Mouse (Mus musculus) skeletal muscle tissue, adult 2 months (tissue): ENCODE results near the gene Lrrk1.

Experiments used
- DNase-seq: peaks from one replicate; pipeline ENCODE4 v3.0.0-alpha.2; 2012; ENCODE audit warnings: low read depth, low spot score

The Lrrk1 gene

DNA sequence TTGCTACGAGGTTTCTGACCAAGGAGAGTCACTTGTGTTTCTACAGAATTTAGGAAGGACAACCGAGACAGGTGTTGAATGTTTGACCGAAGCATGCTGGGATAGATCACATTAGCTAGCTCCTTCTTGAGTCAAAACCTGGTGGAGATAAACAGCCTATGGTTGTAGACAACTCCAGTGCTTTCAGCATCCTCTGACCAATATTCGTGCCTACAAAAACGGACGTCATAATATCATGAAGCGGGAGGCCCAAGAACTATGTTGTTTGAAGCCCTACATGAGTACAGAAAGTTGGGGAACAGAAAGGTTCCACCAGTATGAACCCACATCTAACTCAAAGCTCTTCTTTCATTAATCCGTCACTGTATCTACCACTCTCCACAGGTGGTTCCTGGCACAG is 3.3 kb downstream of the Lrrk1 start:
- no peak for DNase-seq

DNA sequence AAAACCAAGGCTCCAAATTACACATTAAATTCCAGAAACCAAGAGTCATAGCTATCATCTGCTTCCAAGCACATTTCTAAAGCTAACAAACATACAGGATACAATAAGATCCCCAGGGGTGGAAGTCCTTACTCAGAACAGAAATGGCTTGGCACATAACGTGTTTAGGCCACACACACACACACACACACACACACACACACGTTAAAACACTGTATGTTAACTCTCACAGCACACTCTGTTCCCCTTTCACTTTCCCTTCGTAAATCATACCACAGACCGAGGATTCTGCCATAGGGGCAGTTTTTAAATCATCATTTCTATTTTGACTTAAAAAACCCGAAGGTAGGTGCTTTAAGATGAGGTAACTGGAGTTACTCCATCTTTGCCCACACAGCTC is 3.9 kb downstream of the Lrrk1 start:
- DNase-seq = no peak

DNA sequence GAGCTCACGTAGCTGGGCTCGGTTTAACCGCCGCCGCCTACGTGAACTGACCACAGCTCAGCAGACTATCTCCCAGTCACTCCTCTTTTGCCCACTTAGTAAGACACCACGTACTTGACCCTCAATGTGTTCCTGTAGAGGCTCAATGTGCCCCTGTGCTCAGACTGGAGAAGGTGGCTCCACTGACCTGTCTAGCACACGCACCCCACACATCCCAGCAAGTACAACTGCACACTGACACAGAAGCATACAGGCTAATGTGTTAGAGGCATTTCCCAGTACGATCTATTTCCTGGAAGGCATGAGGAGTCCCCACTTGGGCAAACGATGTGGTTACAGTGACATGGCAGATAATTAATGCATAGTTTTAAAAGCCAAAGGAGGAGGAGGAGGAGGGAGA is 11.6 kb downstream of the Lrrk1 start:
- DNase-seq = no peak

DNA sequence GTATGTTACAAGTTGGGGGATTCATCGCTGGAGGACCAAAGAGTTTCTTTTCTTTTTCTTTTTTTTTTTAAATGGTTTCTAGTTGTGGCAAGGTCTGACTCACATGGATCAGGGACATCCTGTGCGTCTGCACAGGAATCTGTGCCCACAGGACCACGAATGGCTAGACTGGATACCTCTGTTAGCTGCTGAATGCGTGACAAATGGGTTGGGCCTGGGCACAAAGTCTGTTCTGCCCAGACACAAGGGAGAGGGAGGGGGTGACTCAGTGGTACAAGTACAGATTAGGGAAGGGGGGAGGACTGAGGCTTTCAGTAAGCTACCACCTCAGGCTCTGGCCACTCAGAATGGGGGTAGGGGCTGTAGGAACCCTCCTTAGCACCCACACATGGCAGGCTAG is 12.4 kb downstream of the Lrrk1 start:
- DNase-seq = no peak

DNA sequence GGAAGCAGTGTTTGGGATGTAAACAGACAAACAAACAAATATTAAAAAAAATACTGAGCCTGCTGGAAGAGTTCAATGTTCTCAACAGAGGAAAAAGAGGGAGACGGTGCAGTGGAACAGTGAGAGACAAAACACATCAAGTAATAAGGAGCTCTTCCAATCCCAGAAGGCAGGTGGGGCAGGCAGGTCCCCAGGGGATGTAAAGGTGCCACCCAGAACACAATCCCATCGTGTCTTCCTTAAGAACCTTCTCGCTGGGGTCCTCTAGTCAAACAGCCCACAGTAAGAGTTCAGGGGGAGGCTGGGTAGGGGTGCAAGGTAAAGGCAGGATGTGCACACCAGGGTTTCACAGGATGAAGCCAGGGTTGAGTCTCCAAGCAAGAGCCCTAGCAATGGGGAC is 14.8 kb downstream of the Lrrk1 start:
- no peak for DNase-seq

DNA sequence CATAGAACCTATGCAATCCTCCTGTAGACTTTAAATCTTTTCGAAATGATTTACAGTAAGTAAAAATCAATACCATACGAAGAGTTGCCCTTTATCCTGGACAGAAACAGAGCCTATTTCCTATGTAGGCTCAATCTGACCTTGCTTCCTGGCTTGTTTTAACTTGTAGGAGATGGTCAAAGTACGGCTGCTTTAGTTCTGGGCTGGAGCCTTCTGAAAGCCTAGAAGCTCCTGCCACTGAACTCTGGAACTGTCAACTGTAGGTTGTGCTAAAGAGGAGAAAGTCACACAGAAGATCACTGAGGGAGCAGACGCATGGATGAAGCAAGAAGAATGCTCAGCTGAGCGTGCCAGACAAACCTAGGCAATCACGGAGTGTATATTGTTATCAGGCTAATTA is 17.2 kb downstream of the Lrrk1 start:
- no peak for DNase-seq

DNA sequence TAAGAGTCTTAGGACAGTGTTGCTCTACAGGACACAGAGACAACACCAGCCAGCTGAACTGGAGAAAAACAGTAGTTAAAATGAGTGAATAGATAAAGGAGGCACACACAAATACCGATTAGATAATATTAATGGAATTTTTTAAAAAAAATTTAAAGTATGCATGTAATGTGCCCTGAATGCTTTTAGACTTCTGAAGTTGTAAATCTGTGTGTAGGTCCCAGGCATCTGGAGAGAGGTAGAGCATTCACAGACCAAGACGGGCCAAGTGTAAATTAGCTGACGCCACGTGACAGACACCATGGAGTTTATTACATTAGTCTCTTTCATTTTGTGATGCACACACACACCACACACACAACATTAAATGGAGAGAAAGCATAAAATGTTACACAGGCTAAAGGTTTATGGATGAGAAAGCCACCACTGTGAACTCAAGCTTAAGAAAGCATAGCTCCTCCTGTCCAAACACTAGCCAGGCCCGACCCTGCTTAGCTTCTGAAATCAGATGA is 18.2 kb downstream of the Lrrk1 start:
- DNase-seq = no peak

DNA sequence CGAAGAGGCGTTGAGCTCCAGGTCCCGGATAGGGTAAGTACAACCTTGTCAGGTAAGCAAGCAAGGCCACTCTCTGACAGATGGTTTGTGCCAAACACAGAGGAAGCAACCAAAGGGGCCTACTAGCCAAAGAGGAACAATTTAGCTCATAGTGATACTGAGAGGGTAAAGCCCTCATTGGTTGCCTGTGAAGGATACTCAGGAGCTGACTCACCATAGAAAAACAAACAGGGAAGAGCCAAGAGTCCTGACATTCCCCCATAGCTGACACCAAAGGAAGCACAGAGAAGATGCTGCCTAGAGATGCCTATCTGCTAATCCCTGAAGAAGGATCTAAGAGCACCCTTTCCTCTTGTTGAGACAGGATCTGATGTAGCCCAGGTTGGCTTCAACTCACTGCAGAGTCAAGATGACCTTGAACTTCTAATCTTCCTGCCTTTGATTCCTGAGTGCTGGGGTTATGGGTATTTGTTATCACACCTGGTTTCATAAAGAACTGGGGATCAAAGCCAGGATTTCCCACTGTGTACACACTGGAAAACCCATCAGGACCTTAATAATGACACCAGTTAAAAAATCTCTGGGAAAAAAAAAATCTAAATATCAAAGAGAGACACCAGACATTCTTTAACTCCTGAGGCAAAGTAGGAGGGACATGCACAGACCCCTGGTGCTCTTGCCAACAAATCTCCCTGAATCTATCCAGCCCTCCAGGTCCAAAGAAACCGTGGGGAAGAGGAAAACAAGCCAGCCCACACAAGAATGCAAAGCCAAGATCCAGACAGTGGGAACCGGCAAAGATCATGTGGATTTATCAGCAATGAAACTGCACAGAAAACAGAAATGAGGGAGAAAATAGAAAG is 18.8 kb downstream of the Lrrk1 start:
- DNase-seq = peak; percentile 45

DNA sequence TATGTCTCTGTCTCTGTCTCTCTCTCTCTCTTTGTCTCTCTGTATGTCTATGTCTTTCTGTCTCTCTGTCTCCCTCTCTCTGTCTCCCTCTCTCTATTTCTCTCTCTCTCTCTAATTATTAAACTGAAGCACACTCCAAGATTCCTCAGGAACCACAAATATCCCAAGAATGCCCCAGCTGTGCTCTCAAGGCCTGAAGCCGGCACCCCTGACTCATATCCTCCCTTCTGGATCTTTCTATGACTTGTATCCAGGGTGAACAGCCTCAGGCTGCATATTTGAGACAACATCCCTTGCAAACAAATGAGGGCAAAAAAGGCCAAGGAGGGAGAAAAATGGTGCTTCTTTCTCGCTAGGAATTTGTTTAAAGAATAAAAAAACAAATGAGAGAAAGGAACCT is 22.2 kb downstream of the Lrrk1 start, which contains the start of gene Gm10974:
Gene Gm10974, plus strand, starts transcription at position 2 of the 400 bp plus-strand sequence.
- DNase-seq = peak; percentile 66

DNA sequence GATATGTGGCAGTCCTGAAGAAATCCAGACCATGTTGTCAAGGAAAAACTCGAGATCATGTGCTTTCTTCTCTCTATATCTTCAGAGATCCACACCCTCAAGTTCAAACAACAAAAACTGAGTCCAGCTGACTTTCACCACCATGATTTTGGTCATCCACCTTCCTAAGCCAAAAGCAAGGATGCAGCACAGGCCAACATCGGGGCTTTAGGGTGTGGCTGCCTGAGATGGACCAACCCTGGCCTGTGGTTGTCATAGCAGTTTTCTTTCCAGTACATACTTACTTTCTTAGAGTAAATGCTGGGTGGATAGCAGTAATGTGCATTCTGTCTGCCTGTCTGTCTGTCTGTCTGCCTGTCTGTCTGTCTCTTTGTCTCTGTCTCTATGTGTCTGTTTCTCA is 22.7 kb downstream of the Lrrk1 start:
- DNase-seq = peak; percentile 41

DNA sequence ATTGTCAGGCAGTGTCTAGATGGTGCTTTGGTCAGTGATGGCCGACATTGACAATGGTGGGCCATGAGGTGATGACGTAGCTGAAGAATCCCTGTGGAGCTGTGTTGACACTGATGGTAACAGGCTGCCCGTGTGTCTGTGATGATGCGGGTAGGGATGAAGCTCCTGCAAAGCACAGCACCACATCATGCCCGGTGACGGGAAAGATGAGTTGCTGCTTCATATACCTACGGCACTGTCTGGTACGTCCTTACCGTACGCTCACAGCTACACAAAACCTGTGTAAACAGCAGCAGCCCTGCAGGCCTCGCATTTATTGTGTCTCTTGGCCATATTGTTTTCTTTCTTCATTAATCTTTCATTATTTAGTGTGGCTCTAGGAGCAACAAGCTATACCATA is 23.7 kb downstream of the Lrrk1 start:
- no peak for DNase-seq

DNA sequence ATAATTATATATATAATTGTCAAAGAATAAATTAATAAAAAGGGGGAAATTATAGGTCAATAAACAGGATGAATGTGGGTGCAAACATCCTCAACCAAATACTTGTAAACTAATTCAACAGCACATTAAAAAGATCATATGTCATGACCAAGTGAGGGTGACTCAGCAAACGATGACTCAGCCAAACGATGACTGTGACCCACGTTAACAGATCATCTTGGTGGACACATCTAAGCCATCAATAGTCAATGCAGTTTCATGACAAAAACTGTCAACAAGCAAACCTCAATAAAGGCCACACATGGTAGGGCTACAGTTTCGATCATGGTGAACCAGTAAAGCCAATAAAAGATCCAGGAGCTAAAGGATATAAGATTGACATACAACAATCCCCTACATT is 29.1 kb downstream of the Lrrk1 start:
- no peak for DNase-seq

DNA sequence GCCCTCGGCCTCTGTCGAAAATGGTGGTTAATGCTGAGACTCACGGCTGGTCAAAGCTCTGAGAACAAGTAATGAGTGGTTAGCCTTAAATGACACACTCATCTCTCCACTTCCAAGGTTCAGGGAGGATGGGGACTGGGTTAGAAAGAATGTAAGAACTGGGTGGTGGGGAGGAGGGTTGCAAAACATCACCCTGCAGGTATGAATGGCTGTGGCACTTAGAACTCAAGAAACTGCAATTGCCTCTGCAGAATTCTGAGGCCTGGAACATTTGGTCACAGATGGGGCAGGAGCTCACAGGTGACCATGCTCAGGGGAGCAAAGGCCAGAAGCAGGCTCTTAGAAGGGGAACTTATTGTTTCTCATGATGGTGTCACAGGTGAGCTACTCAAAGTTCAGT is 29.7 kb downstream of the Lrrk1 start:
- DNase-seq = no peak

DNA sequence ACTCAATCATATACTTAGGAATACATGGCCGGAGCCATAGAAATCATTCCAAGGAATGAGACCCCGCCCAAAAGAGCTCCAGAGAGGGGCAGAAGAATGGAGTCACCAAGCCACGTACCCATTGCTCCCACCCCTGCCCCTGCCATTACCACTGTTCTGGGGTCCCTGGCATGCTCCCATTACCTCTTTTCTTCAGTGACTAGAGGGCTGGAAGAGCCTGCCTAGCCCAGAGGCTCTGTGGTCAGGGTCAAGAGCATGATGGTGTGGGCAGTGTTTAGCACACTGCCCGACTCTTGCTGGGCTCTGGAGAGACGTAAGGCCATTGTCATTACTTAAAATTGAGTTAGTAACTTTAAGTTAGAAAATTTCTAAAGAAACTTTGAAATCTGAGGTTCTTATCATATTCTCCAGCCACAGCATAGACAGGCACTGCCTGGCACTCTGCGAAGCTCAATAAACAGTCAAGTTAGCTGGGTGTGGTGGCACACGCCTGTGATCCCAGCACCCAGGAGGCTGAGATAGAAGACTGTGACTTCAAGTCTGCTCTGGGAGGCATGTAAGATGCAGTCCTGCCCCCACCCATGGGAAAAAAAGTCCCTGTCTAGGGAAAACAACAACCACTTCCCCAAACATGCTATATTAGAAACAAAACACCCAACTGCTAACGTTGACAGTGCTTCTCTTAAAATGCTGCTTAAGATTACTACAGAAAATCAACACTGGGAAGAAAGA is 32.2 kb downstream of the Lrrk1 start:
- DNase-seq = no peak

DNA sequence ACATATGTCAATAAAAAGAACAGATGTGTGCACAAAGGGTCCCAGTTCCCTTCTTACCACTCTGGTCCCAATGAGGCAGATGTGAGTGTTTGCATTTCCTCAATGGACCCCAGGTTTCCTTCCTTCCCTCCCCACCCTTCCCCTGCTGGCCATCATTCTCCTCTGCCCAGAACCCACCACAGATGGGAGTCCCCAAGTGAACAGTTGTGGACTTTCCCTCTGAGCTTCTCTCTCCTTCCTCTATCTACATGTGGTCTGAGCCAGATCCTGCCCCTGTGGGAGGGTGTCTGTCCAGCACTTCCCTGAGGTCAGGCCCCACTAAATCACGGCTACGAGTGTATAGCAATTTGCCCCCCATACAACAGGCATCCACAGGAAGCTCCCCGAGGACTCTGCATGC is 33.2 kb downstream of the Lrrk1 start:
- DNase-seq = no peak

DNA sequence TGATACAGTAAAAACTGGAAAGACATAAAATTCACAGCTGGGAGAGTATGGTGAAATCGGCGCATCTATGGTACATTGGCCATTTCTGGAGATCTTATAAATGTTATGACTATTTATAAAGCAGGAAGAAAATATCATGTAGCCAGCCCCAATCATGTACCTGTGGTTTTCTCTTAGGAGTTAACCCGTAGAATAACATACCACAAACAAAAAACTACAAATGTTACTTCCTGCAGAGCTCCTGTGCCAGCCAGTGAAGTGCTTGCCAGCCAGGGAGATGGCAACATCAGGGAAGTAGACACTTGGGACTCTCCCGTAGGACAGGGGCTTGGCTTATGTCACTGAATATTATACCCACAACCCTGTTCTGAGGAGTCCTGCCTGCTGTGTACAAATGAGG is 37.1 kb downstream of the Lrrk1 start:
- no peak for DNase-seq

DNA sequence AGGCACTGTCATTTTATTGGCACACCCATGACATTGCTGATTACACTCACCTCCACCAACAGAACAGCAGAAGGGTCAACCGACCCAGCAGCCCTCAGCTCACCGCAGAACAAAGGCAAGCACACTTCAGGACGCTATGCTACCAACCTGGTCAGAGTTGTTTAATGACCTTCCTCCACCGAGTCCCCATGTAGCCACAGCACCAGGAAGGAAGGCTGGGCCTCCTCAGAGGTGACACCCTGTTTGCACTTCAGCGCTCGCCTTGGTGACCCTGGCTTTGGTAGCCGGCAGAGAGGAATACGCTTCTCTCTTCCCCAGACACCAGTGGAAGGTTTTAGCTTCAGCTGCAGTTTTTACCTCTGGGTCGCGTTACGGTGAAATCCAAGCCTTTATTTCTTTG is 38.5 kb downstream of the Lrrk1 start:
- no peak for DNase-seq

DNA sequence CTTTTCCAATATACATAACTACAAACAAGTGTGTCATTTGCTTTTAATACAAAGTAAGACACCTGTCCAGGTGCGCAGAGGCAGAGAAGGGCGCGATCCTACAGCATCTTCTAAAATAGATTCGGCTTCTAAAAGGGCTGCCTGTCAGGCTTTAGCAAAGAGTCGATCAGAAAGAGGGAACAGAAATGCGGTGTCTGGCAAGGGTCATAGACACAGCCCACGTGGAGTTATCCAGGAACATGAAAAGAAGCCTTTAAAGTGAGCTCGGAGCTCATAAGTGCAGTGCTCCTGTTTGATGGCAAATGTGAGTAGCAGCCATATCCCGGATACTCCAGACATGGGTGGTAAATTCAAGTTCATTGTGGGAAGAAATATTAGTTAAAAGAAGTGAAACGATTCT is 39.6 kb downstream of the Lrrk1 start:
- DNase-seq = no peak

DNA sequence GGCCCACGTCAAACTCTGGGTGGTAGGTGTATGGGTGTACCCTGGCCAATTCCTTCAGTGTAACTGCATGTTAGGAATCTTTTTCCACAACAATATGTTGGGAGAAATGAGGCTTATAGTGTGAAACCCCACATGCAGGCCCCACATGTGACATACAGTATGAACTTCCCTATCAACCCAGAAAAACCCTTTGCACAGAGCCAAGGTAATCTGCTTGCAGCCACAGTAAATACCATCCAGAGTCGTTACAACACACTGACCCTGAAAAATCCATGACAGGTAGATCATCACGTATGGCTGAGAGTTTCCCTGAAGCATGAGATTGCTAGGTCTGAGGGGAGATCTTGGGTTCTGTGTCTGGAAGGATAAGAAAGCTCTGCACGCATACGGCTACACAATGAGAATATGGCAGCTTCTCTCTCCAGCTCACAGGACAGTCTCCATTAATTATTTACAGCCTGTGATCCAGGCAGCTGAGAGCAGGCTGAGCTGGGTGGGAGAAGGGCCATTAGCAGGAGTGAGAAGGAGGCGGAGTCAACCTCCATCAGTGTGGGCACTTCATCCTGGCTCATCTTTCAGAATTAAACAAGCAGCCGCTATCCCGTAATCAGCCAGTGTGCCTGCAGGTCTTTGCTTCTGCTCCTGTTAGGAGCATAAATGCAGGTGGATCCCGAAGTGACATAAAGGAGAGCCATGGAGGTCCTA is 41.0 kb downstream of the Lrrk1 start:
- DNase-seq = no peak

DNA sequence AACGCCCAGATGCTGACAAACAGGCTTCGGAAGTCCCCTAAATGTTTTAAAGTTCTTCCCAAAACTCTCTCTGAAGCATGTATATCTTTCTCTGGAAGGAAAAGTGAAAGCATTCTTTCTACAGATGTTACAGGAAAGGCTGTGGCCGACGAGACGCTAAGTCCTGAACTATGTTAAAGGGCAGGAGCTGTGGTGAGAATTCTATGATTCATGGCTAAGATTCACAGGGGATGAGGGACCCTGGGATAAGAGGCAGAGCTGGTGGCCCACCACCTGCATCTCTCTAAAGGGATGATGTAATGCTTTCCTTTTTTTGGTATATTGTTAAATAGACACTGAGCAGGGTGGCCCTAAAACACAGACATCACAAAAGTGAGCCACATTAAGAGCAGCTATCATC is 44.8 kb downstream of the Lrrk1 start:
- DNase-seq = no peak

DNA sequence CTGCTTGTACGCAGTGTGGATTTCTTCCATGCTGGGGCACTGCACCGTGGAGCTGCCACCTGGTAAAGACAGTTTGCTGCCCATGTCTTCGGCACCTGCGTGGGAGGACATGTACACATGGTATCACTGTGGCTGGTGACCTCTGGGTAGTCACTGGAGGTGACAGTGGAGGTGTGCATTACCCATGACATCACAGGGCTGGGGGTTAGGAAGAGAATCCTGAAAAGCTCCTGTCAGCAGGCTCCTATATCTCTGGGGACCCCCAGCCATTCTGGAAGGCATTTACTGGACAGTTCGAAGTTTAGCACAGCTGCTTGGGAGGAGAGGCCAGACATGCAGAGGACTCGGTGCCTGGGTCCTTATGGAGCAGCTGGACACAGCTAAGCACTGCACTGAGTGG is 45.3 kb downstream of the Lrrk1 start:
- no peak for DNase-seq

DNA sequence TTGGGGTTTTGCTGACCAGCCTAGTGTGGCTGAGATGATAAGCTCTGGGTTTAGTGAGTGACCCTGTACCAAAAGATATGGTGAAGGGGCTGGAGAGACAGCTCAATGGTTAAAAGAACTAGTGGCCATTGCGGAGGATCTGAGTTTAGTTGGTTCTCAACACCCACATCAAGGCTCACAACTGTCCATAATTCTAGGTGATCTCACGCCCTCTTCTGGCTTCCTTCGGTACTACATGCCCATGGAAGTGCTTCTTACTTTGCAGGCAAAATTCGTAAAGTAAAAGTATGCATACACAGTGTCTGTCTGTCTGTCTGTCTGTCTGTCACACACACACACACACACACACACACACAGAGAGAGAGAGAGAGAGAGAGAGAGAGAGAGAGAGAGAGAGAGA is 45.8 kb downstream of the Lrrk1 start:
- DNase-seq = peak; percentile 60
